Mouse (Mus musculus) small intestine, adult 2 months (tissue): Measurements from ENCODE around the gene Nfatc2.

Source experiments
- CTCF ChIP-seq: fragments of 200-500 bp; IDR thresholded peaks from 2 replicates; pipeline ENCODE4 v1.5.1; 2012; ENCODE audit warnings: low read depth, mild to moderate bottlenecking, control low read depth, inconsistent platforms, low read length, moderate library complexity, mixed read lengths; ENCODE audit not compliant: insufficient replicate concordance, insufficient read length; ENCODE audit errors: extremely low read depth
- POLR2A ChIP-seq: fragments of 200-500 bp; IDR thresholded peaks from 2 replicates; pipeline ENCODE4 v1.6.1; 2012; ENCODE audit warnings: low read depth, mild to moderate bottlenecking, control low read depth, inconsistent platforms, low read length, moderate library complexity

DNA sequence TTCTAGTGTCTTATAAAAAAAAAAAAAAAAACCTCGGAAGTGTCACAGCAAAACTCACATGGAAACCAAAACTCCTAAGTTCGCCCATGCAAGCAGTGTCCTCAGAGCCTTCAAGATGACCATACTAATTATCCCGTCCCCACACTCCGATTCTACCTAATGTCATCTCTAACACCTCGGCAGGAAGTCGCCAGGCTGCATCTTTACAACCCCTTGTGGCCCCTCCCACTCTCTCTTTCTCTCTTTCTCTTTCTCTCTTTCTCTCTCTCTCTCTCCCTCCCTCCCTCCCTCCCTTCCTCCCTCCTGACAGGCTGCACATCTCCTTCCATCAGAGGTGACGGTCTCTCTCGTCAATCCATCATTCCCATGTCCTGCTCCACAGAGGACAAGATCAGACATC, 44.4 kb downstream of the Nfatc2 start:
- TF ChIP-seq CTCF = no peak
- no peak for TF ChIP-seq POLR2A
